Comparison of ENCODE assay signal across 21 mouse cellular contexts in the genomic region with DNA sequence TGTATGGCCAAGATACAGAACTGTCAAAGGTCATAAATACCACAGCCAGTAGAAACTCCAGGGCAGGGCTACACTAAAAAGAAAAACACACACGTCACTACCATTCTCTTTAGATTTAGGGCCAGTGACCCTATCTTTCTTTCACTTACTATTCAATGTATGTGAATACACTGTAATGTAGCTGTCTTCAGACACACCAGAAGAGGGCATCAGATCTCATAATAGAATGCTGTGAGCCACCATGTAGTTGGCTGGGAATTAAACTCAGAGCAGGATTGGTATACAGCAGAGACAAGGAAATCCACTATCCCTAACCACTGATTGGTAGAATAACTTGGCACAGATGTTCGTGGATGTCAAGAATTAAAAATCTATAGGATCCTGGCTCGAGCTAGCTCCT.
DNase-seq lines count a peak whose midpoint lies in the region; ATAC-seq and TF ChIP-seq lines count a peak whose summit lies in the region.
"Had no signal": no experiment of that assay in that cellular context is flagged by ENCODE, and none has a peak within 500 bp of the region (broad histone marks: within the 10 kb centered on the region; RNA-seq: fewer than 3 reads in every experiment).

No protein-coding gene starts in this region.

- ATAC-seq in forebrain, postnatal 0 days = no peak
- no peak for ATAC-seq in heart, postnatal 0 days (ENCODE audit: insufficient read depth, low read depth)
- no peak for ATAC-seq in heart, embryonic 11.5 days (replicated peaks; ENCODE audit: insufficient number of reproducible peaks, low FRiP score, low TSS enrichment)
- ATAC-seq: activated CD4-positive, CD25-positive, alpha-beta regulatory T cell, adult 4 months; forebrain, embryonic 15.5 days; Patski had no signal

- H3K9me3 ChIP-seq in forebrain, postnatal 0 days (ENCODE audit: low read length) = no peaks in the 10 kb centered on the region
- no peaks in the 10 kb centered on the region for H3K9me3 ChIP-seq in forebrain, embryonic 10.5 days
- H3K9me3 ChIP-seq in heart, postnatal 0 days (replicated peaks; ENCODE audit: control insufficient read depth, low read length) = no peaks in the 10 kb centered on the region
- H3K9me3 ChIP-seq in heart, embryonic 11.5 days (replicated peaks; ENCODE audit: control insufficient read depth, low read length) = no peaks in the 10 kb centered on the region
- H3K9me3 ChIP-seq: embryonic facial prominence, embryonic 15.5 days; forebrain, embryonic 15.5 days; hindbrain, embryonic 13.5 days had no signal

- H3K27ac ChIP-seq in forebrain, postnatal 0 days (ENCODE audit: low read depth, low read length) = no peak overlapping the region
- no peak overlapping the region for H3K27ac ChIP-seq in forebrain, embryonic 10.5 days
- H3K27ac ChIP-seq in heart, postnatal 0 days (ENCODE audit: low read depth) = no peak overlapping the region
- no peak overlapping the region for H3K27ac ChIP-seq in heart, embryonic 11.5 days (ENCODE audit: low read depth, low read length)
- H3K27ac ChIP-seq in layer of hippocampus, adult 2 months = peak overlapping the region; percentile 24; the same call in 1 of the 2 replicates
- H3K27ac ChIP-seq: embryonic facial prominence, embryonic 15.5 days; forebrain, embryonic 15.5 days; hindbrain, embryonic 13.5 days had no signal

- H3K36me3 ChIP-seq in forebrain, postnatal 0 days (ENCODE audit: insufficient read depth) = no peaks in the 10 kb centered on the region
- H3K36me3 ChIP-seq in forebrain, embryonic 10.5 days (replicated peaks) = peaks cover 8% of the 10 kb centered on the region
- no peaks in the 10 kb centered on the region for H3K36me3 ChIP-seq in heart, postnatal 0 days (replicated peaks; ENCODE audit: control insufficient read depth, insufficient read depth, low read length)
- no peaks in the 10 kb centered on the region for H3K36me3 ChIP-seq in heart, embryonic 11.5 days (ENCODE audit: control insufficient read depth, insufficient read depth, low read length)
- H3K36me3 ChIP-seq: embryonic facial prominence, embryonic 15.5 days; forebrain, embryonic 15.5 days had no signal

- no peak overlapping the region for H3K4me2 ChIP-seq in forebrain, postnatal 0 days (ENCODE audit: low read depth)
- no peak overlapping the region for H3K4me2 ChIP-seq in heart, postnatal 0 days (ENCODE audit: low read depth, low read length)
- no peak overlapping the region for H3K4me2 ChIP-seq in heart, embryonic 11.5 days
- H3K4me2 ChIP-seq: embryonic facial prominence, embryonic 15.5 days; forebrain, embryonic 15.5 days; hindbrain, embryonic 13.5 days had no signal

- TF ChIP-seq CTCF in forebrain, postnatal 0 days (IDR thresholded peaks at IDR 0.05; ENCODE audit: low read depth) = peak; percentile 28; the same call in 1 of the 2 replicates
- TF ChIP-seq CTCF in heart, postnatal 0 days (IDR thresholded peaks at IDR 0.05; ENCODE audit: low read depth) = 0 out of 2 replicates have a peak, but pooled peaks have one; percentile 1
- peak; percentile 63 for TF ChIP-seq CTCF in layer of hippocampus, adult 2 months (conservative IDR thresholded peaks at IDR 0.05)

- no peak overlapping the region for H3K9ac ChIP-seq in forebrain, postnatal 0 days
- H3K9ac ChIP-seq in heart, postnatal 0 days (replicated peaks; ENCODE audit: low read depth, low read length) = no peak overlapping the region
- H3K9ac ChIP-seq in heart, embryonic 11.5 days (ENCODE audit: low read depth, low read length) = no peak overlapping the region
- H3K9ac ChIP-seq: embryonic facial prominence, embryonic 15.5 days; forebrain, embryonic 15.5 days; hindbrain, embryonic 13.5 days had no signal

- no peaks in the 10 kb centered on the region for H3K27me3 ChIP-seq in forebrain, postnatal 0 days (ENCODE audit: insufficient read depth, low read length)
- H3K27me3 ChIP-seq in forebrain, embryonic 10.5 days (ENCODE audit: poor library complexity, severe bottlenecking) = no peaks in the 10 kb centered on the region
- H3K27me3 ChIP-seq in heart, postnatal 0 days (ENCODE audit: control insufficient read depth, insufficient read depth, low read length) = no peaks in the 10 kb centered on the region
- no peaks in the 10 kb centered on the region for H3K27me3 ChIP-seq in heart, embryonic 11.5 days (ENCODE audit: control insufficient read depth, insufficient read depth, low read length)
- H3K27me3 ChIP-seq: embryonic facial prominence, embryonic 15.5 days; forebrain, embryonic 15.5 days; hindbrain, embryonic 13.5 days; Patski had no signal

- H3K4me3 ChIP-seq in forebrain, postnatal 0 days (ENCODE audit: low read depth, low read length) = no peak overlapping the region
- H3K4me3 ChIP-seq in forebrain, embryonic 10.5 days = no peak overlapping the region
- no peak overlapping the region for H3K4me3 ChIP-seq in heart, postnatal 0 days (ENCODE audit: low read depth, low read length)
- H3K4me3 ChIP-seq in heart, embryonic 11.5 days (ENCODE audit: low read depth, low read length) = no peak overlapping the region
- no peak overlapping the region for H3K4me3 ChIP-seq in layer of hippocampus, adult 2 months
- H3K4me3 ChIP-seq: embryonic facial prominence, embryonic 15.5 days; erythroblast, embryonic 14.5 days; forebrain, embryonic 15.5 days; hindbrain, embryonic 13.5 days had no signal

- H3K4me1 ChIP-seq in forebrain, postnatal 0 days (ENCODE audit: insufficient read depth) = 0 out of 2 replicates have a peak, but pooled peaks cover 7% of the 10 kb centered on the region
- H3K4me1 ChIP-seq in forebrain, embryonic 10.5 days = peaks cover 28% of the 10 kb centered on the region
- peaks cover 23% of the 10 kb centered on the region for H3K4me1 ChIP-seq in heart, postnatal 0 days (ENCODE audit: control insufficient read depth, insufficient read depth)
- H3K4me1 ChIP-seq in heart, embryonic 11.5 days (ENCODE audit: control insufficient read depth, insufficient read depth, low read length) = peaks cover 29% of the 10 kb centered on the region

- DNase-seq in forebrain, postnatal 0 days = no peak
- DNase-seq in forebrain, embryonic 10.5 days (ENCODE audit: extremely low spot score, low spot score) = no peak
- DNase-seq in heart, postnatal 0 days (ENCODE audit: low spot score) = no peak
- no peak for DNase-seq in layer of hippocampus, adult 2 months (ENCODE audit: low spot score in 2 of 2)
- no peak for DNase-seq in layer of hippocampus, postnatal 10 days (ENCODE audit: low spot score in 2 of 2)
- peak; percentile 42 for DNase-seq in 3T3-L1 (ENCODE audit: low read depth, low spot score)
- DNase-seq in frontal cortex, postnatal 36 days (ENCODE audit: low spot score in 2 of 2) = no peak
- DNase-seq: adrenal gland, postnatal 14 days; cerebellum, adult 18-20 months; cerebellum, adult 9-11 months; gastrocnemius, postnatal 36 days; heart, adult 18-20 months; heart, postnatal 14 days; kidney, adult 11 months had no signal

- TF ChIP-seq EP300 in heart, postnatal 0 days (IDR thresholded peaks at IDR 0.05; ENCODE audit: low read depth) = no peak

- WGBS in forebrain, postnatal 0 days = 78% methylated on average over 3 of the region's 3 CpGs
- WGBS in forebrain, embryonic 10.5 days = 89% methylated on average over 3 of the region's 3 CpGs
- 81% methylated on average over 3 of the region's 3 CpGs for WGBS in heart, postnatal 0 days
- WGBS in heart, embryonic 11.5 days (ENCODE audit: insufficient replicate concordance) = 73% methylated on average over 3 of the region's 3 CpGs

Comparison
In these comparisons a context has a peak if more than half of its experiments do, and no peak if none do; other contexts are left out.
1. CTCF ChIP-seq: peak in every context shown above with its lines; median percentile 63 in layer of hippocampus, adult 2 months; 28 in forebrain, postnatal 0 days; 1 in heart, postnatal 0 days.